Mouse (Mus musculus) liver, embryonic 14.5 days (tissue): ENCODE data around the gene Stil.

Experiments
- CTCF ChIP-seq: IDR thresholded peaks from 2 replicates; pipeline ENCODE4 v1.5.1; 2016; ENCODE audit warnings: antibody characterized with exemption, low read depth, control low read depth
- EP300 ChIP-seq: IDR thresholded peaks from 2 replicates; pipeline ENCODE4 v1.6.1; 2016; ENCODE audit warnings: antibody characterized with exemption, low read depth

DNA sequence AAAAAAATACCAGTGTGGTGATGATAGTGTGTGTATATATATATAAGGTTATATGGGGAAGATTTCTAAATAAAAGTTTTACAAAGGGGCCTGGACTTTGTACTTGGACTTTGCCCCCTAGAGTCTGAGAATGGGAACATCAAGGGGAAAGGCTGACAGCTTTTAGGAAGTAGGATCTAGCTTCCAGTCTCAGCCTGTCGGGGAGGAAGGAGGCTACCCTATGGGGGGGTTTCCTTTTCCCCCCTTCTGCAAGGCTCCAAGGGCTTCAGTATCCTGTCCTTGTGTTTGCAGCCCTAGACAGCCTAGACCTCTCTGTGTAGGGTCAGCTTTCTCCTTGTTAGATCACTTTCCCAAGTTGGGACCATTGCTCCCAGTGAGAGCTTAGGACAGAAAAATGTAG lies 71.7 kb downstream of the Stil start:
- TF ChIP-seq EP300: no peak
- peak; percentile 29; the same call in 1 of the 2 replicates for TF ChIP-seq CTCF
